Mouse (Mus musculus): Measurements from ENCODE around the gene Gm10974. TPM values are rescaled to one million over a fixed set of nuclear protein-coding genes. Genes with fewer than 3 reads are reported as not detected.

Gene Gm10974
- polyA plus RNA-seq (2015; fragmentation: Nextera tagmentation; extraction: Ambion mirVana), result not detected in 2 replicates

GRCm38 (mm10) chr7:66365904-66366303, at the start of gene Gm10974:
Gm10974 (plus strand) TSS chr7:66365905.

GRCm38 (mm10) chr7:66387813-66388521, 22.3 kb downstream of the Gm10974 start, which contains the start of gene Lrrk1:
Lrrk1 (minus strand) TSS chr7:66388350.

DNA sequence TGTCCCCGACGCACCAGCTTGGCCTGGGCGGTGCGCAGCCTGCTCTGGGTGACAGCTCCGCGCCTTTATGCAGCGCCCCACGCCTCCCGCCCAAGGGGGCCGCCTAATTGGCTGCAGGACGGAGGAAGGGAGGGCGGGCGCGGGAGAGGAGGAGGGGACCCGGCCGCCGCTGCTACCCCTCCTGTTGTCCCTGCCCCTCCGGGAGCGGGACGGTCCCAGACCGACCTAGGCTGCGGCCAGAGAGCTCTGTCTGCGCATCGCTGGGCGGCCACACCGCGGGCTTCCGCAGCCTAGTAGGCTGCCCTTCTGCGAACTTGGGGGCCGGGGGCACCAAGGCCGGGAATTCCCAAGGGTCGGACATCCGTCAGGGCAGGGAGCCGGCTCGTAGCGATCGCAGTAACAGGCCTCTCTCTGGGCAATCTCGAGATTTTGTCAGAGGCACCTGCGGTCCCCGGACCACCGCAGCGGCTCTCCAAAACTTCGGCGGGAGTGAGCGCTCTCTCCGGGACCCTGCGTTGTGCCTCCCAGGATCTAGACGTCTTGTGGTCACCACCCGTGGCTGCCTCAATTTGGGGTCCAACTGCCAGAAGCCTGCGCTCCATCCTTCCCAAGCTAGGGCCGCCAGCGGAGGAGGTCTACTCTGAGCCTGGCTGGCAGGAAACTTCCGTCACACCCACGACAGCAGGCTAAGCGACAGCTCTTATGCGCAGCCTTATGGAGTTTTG, 61.9 kb downstream of the Gm10974 start, which contains the start of gene Aldh1a3:
Gene Aldh1a3, minus strand, starts transcription at position 81 of the 725 bp plus-strand sequence.

Small RNA genes lying within 50 kb of the gene (microRNA-seq; reads per million reads assigned to microRNA genes)
- gene Mir7057, result not detected

Other genes with a start within 250 kb of the Gm10974 start
- gene Lrrk1, start 22.4 kb downstream of the Gm10974 start, polyA plus RNA-seq (2015; fragmentation: Nextera tagmentation; extraction: Ambion mirVana), result 18.5 and 19.4 TPM in 2 replicates
- gene Aldh1a3, start 61.6 kb downstream of the Gm10974 start, polyA plus RNA-seq (2015; fragmentation: Nextera tagmentation; extraction: Ambion mirVana), result 3.9 and 4.7 TPM in 2 replicates